Mouse (Mus musculus): Measurements from ENCODE around the gene Klhl32. TPM values are rescaled to one million over a fixed set of nuclear protein-coding genes. Genes with fewer than 3 reads are reported as not detected.
A peak's percentile ranks its signal among the peaks of the same experiment; 100 is the strongest.

Klhl32 gene
- polyA plus RNA-seq, 1 experiment from 2014 or later: 2.8 TPM

DNA sequence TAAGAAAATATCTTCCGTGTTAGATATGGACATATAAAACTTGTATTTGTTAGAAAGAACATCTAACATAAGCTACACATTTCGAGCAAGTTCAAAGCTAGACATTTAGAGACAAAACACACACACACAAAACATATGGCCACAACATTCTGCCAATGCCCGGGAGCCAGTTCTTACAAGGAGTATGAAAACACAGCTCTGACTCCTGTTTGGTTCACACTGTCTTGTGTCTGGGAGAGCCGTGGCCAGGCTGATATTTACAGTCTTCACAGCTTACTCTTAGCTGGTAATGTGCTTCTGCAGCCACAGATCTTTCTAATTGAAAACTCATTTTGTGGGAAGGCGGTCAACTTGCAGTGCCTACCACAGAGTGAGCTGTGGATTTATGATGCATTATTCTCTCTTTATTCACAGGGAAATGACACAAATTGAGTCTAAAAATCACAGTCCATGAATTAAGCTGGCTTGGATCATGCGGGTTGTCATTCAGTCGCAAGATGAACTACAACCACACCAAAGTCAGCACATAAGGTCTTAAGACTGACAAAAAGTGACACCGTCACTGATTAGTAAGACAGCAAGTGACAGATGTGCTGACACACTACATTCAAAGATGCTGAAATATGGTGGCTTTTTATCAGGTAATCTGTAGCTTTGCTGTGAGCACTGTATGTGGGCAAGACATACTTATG, 98.3 kb downstream of the Klhl32 start:
- 74% methylated on average over 8 of the region's 8 CpGs for WGBS
- H3K27ac ChIP-seq (replicated peaks; ENCODE audit: low read depth, low read length): no peak overlapping the region
- H3K4me1 ChIP-seq (ENCODE audit: control insufficient read depth, insufficient read depth, low read length): no peaks in the 10 kb centered on the region
- no peak for ATAC-seq (ENCODE audit: low read depth)
- peak; percentile 5 for DNase-seq (ENCODE audit: low spot score)
- no peaks in the 10 kb centered on the region for H3K27me3 ChIP-seq (replicated peaks; ENCODE audit: control insufficient read depth, insufficient read depth, low read length)
- H3K4me3 ChIP-seq (ENCODE audit: low read depth, low read length): no peak overlapping the region
- no peaks in the 10 kb centered on the region for H3K9me3 ChIP-seq (ENCODE audit: control insufficient read depth, low read length)
- H3K4me2 ChIP-seq (ENCODE audit: low read depth, low read length): no peak overlapping the region
- H3K36me3 ChIP-seq (ENCODE audit: control insufficient read depth, insufficient read depth, low read length): no peaks in the 10 kb centered on the region
- no peak overlapping the region for H3K9ac ChIP-seq (ENCODE audit: low read depth, low read length)

DNA sequence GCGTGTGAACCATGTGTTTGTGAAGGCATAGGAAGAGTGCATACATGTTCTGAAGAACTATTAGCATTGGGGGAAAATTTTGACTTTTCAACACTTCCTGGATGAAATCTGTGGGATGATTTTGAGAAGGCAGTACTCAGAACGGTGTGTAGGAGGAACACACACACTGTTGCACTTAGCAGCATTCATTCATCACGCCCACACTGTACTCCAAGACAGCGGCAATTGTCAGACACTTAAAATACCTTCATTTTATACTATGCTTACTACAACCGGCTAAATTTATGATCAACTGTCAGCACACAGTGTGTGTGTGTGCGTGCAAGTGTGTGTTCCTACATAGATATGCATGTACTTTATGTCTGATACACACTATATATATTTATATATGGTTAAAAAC, 113.8 kb downstream of the Klhl32 start:
- Histone ChIP-seq H3K27ac (replicated peaks; ENCODE audit: low read depth, low read length) (no peak overlapping the region), H3K9me3 (ENCODE audit: control insufficient read depth, low read length) (no peaks in the 10 kb centered on the region), H3K27me3 (replicated peaks; ENCODE audit: control insufficient read depth, insufficient read depth, low read length) (no peaks in the 10 kb centered on the region), H3K9ac (ENCODE audit: low read depth, low read length) (no peak overlapping the region), H3K4me1 (ENCODE audit: control insufficient read depth, insufficient read depth, low read length) (no peaks in the 10 kb centered on the region), H3K4me2 (ENCODE audit: low read depth, low read length) (no peak overlapping the region), H3K4me3 (ENCODE audit: low read depth, low read length) (no peak overlapping the region), H3K36me3 (ENCODE audit: control insufficient read depth, insufficient read depth, low read length) (no peaks in the 10 kb centered on the region)
- WGBS: 90% methylated on average over 6 of the region's 6 CpGs
- no peak for DNase-seq (ENCODE audit: low spot score)
- ATAC-seq (ENCODE audit: low read depth): no peak

DNA sequence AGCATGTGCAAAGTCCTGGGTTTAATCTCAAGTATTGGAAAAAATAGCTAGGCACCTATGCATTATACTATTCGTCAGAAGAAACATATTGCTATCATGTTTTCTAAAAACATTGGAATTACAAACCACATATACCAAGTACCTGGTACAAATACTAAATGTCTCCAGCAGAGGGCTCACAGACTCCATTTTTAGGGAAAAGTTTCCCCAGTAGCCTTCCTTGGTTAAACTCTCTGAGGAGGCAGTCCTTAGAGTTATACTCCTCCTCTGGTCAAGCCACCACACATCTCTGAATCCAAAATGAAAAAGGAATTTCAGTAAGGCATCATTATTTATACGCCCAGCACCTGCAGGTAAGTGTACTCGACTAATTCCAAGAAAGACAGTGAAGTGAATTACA, 130.1 kb downstream of the Klhl32 start:
- 24% methylated on average over 3 of the region's 3 CpGs for WGBS
- Histone ChIP-seq H3K9ac (ENCODE audit: low read depth, low read length) (no peak overlapping the region), H3K27ac (replicated peaks; ENCODE audit: low read depth, low read length) (no peak overlapping the region), H3K27me3 (replicated peaks; ENCODE audit: control insufficient read depth, insufficient read depth, low read length) (no peaks in the 10 kb centered on the region), H3K4me2 (ENCODE audit: low read depth, low read length) (no peak overlapping the region), H3K4me1 (ENCODE audit: control insufficient read depth, insufficient read depth, low read length) (no peaks in the 10 kb centered on the region), H3K36me3 (ENCODE audit: control insufficient read depth, insufficient read depth, low read length) (no peaks in the 10 kb centered on the region), H3K4me3 (ENCODE audit: low read depth, low read length) (no peak overlapping the region), H3K9me3 (ENCODE audit: control insufficient read depth, low read length) (no peaks in the 10 kb centered on the region)
- peak; percentile 63; the same call in 1 of the 2 replicates for ATAC-seq (ENCODE audit: low read depth)
- peak; percentile 81 for DNase-seq (ENCODE audit: low spot score)

- no peak overlapping the region for H3K4me3 ChIP-seq (ENCODE audit: low read depth, low read length)
- WGBS: 60% methylated on average over 4 of the region's 4 CpGs
- ATAC-seq (ENCODE audit: low read depth): no peak
- no peak overlapping the region for H3K27ac ChIP-seq (replicated peaks; ENCODE audit: low read depth, low read length)
- no peak for DNase-seq (ENCODE audit: low spot score)
- H3K27me3 ChIP-seq (replicated peaks; ENCODE audit: control insufficient read depth, insufficient read depth, low read length): no peaks in the 10 kb centered on the region
- H3K9ac ChIP-seq (ENCODE audit: low read depth, low read length): no peak overlapping the region
- no peaks in the 10 kb centered on the region for H3K9me3 ChIP-seq (ENCODE audit: control insufficient read depth, low read length)
- no peaks in the 10 kb centered on the region for H3K4me1 ChIP-seq (ENCODE audit: control insufficient read depth, insufficient read depth, low read length)
- no peak overlapping the region for H3K4me2 ChIP-seq (ENCODE audit: low read depth, low read length)
- no peaks in the 10 kb centered on the region for H3K36me3 ChIP-seq (ENCODE audit: control insufficient read depth, insufficient read depth, low read length)
These were observed 135.4 kb downstream of the Klhl32 start for GRCm38 (mm10) chr4:24715559-24715958.

- no peak overlapping the region for H3K9ac ChIP-seq (ENCODE audit: low read depth, low read length)
- H3K9me3 ChIP-seq (ENCODE audit: control insufficient read depth, low read length): no peaks in the 10 kb centered on the region
- no peaks in the 10 kb centered on the region for H3K4me1 ChIP-seq (ENCODE audit: control insufficient read depth, insufficient read depth, low read length)
- no peak overlapping the region for H3K4me3 ChIP-seq (ENCODE audit: low read depth, low read length)
- no peaks in the 10 kb centered on the region for H3K27me3 ChIP-seq (replicated peaks; ENCODE audit: control insufficient read depth, insufficient read depth, low read length)
- DNase-seq (ENCODE audit: low spot score): peak; percentile 12
- no peaks in the 10 kb centered on the region for H3K36me3 ChIP-seq (ENCODE audit: control insufficient read depth, insufficient read depth, low read length)
- no peak overlapping the region for H3K4me2 ChIP-seq (ENCODE audit: low read depth, low read length)
- no peak overlapping the region for H3K27ac ChIP-seq (replicated peaks; ENCODE audit: low read depth, low read length)
- ATAC-seq (ENCODE audit: low read depth): no peak
- 79% methylated on average over 10 of the region's 10 CpGs for WGBS
These were observed 136.6 kb downstream of the Klhl32 start for GRCm38 (mm10) chr4:24714367-24714766.

DNA sequence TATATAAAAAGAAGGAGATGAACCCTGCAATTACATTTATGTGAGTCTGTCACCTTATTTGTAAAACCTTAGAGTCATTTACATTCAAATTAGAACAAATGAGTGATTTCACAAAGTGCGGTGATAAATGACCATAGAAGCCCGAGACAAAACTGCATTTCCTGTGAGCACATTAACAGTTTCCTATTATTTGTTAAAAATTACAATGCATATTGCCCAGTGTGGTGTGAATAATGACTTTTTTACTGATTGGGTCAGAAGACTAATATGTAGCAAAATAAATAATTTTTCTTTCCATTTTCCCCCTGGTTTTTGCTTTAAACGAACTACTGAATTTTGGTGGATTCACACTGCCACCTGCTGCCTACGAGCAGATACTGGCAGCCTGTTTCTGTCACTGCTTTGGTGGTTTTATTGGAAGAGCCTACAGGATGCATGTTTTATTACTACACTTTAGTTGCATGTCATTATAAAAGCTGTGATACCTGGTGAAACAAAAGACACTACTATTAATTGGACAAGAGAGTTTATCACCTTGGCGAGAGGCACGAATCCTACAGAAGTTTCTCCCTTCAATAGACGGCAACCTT, 152.3 kb downstream of the Klhl32 start:
- Histone ChIP-seq H3K36me3 (ENCODE audit: control insufficient read depth, insufficient read depth, low read length) (no peaks in the 10 kb centered on the region), H3K4me3 (ENCODE audit: low read depth, low read length) (no peak overlapping the region), H3K9ac (ENCODE audit: low read depth, low read length) (no peak overlapping the region), H3K4me2 (ENCODE audit: low read depth, low read length) (no peak overlapping the region), H3K9me3 (ENCODE audit: control insufficient read depth, low read length) (no peaks in the 10 kb centered on the region), H3K27me3 (replicated peaks; ENCODE audit: control insufficient read depth, insufficient read depth, low read length) (no peaks in the 10 kb centered on the region), H3K4me1 (ENCODE audit: control insufficient read depth, insufficient read depth, low read length) (no peaks in the 10 kb centered on the region), H3K27ac (replicated peaks; ENCODE audit: low read depth, low read length) (no peak overlapping the region)
- ATAC-seq (ENCODE audit: low read depth) (no peak), DNase-seq (ENCODE audit: low spot score) (peak; percentile 48)
- WGBS: 71% methylated on average over 7 of the region's 7 CpGs

- ATAC-seq (ENCODE audit: low read depth) (no peak), DNase-seq (ENCODE audit: low spot score) (no peak)
- Histone ChIP-seq H3K4me3 (ENCODE audit: low read depth, low read length) (no peak overlapping the region), H3K9me3 (ENCODE audit: control insufficient read depth, low read length) (no peaks in the 10 kb centered on the region), H3K27ac (replicated peaks; ENCODE audit: low read depth, low read length) (no peak overlapping the region), H3K4me2 (ENCODE audit: low read depth, low read length) (no peak overlapping the region), H3K36me3 (ENCODE audit: control insufficient read depth, insufficient read depth, low read length) (no peaks in the 10 kb centered on the region), H3K9ac (ENCODE audit: low read depth, low read length) (no peak overlapping the region), H3K4me1 (ENCODE audit: control insufficient read depth, insufficient read depth, low read length) (no peaks in the 10 kb centered on the region), H3K27me3 (replicated peaks; ENCODE audit: control insufficient read depth, insufficient read depth, low read length) (no peaks in the 10 kb centered on the region)
- WGBS: 71% methylated on average over 2 of the region's 2 CpGs
These were observed 170.8 kb downstream of the Klhl32 start for GRCm38 (mm10) chr4:24680080-24680479.

DNA sequence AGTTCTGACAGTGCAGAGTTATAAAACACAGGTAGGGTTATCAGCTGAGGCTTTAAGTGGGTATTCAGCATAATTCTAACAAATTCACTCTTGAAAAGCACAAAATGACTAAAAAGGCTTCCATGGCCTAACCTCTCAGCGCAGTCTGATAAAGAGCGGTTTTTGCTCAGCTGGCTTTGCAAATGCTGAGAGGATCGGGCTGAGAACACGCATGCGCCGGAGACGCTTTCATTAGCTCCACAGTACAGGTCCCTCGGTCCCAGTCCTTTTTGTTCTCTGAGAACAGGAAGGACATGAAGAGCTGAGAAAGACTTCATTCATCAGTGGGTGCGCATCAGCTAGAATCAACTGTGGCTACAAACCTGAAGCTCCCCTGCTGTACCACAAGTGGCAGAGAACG, 180.9 kb downstream of the Klhl32 start:
- no peak for ATAC-seq (ENCODE audit: low read depth)
- Histone ChIP-seq H3K4me2 (ENCODE audit: low read depth, low read length) (no peak overlapping the region), H3K36me3 (ENCODE audit: control insufficient read depth, insufficient read depth, low read length) (no peaks in the 10 kb centered on the region), H3K27me3 (replicated peaks; ENCODE audit: control insufficient read depth, insufficient read depth, low read length) (no peaks in the 10 kb centered on the region), H3K4me1 (ENCODE audit: control insufficient read depth, insufficient read depth, low read length) (no peaks in the 10 kb centered on the region), H3K9me3 (ENCODE audit: control insufficient read depth, low read length) (no peaks in the 10 kb centered on the region), H3K27ac (replicated peaks; ENCODE audit: low read depth, low read length) (no peak overlapping the region), H3K4me3 (ENCODE audit: low read depth, low read length) (no peak overlapping the region), H3K9ac (ENCODE audit: low read depth, low read length) (no peak overlapping the region)
- no peak for DNase-seq (ENCODE audit: low spot score)
- 79% methylated on average over 10 of the region's 10 CpGs for whole genome bisulfite sequencing

DNA sequence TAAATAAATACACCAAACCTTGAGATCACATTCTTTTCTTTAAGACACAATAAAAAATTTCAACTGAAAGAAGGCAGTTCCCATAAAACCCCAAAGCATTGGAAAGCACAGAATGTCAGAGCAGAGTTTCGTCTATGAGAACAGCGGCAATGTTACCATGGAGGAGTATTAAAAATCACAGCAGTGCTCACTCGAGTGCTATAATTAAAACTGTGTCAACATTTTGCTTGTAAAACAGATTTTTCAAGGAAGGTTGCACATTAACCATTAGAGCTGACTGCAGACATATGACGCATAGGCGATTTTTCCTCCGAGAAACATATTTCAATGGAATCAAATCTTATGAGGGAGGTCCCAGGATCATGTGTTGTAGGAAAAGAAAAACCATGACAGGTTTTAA, 191.7 kb downstream of the Klhl32 start:
- ATAC-seq (ENCODE audit: low read depth) (no peak), DNase-seq (ENCODE audit: low spot score) (no peak)
- Histone ChIP-seq H3K27me3 (replicated peaks; ENCODE audit: control insufficient read depth, insufficient read depth, low read length) (no peaks in the 10 kb centered on the region), H3K4me3 (ENCODE audit: low read depth, low read length) (no peak overlapping the region), H3K4me2 (ENCODE audit: low read depth, low read length) (no peak overlapping the region), H3K4me1 (ENCODE audit: control insufficient read depth, insufficient read depth, low read length) (no peaks in the 10 kb centered on the region), H3K9me3 (ENCODE audit: control insufficient read depth, low read length) (no peaks in the 10 kb centered on the region), H3K27ac (replicated peaks; ENCODE audit: low read depth, low read length) (no peak overlapping the region), H3K36me3 (ENCODE audit: control insufficient read depth, insufficient read depth, low read length) (no peaks in the 10 kb centered on the region), H3K9ac (ENCODE audit: low read depth, low read length) (no peak overlapping the region)
- WGBS: 89% methylated on average over 6 of the region's 6 CpGs
